Mouse (Mus musculus) heart, adult 2 months (tissue): ENCODE data around the gene Olfr1298.

Experiments used
- CTCF ChIP-seq: fragments of 200-600 bp; IDR thresholded peaks from 2 replicates; pipeline ENCODE4 v1.8.1; 2022; ENCODE audit warnings: antibody characterized with exemption, mild to moderate bottlenecking, moderate library complexity
- EP300 ChIP-seq: fragments of 200-500 bp; IDR thresholded peaks from 2 replicates; pipeline ENCODE4 v1.6.1; 2011; ENCODE audit warnings: low read depth, low read length, control low read depth; ENCODE audit not compliant: insufficient read depth
- POLR2A ChIP-seq: fragments of 200-500 bp; IDR thresholded peaks from 2 replicates; pipeline ENCODE4 v1.6.1; 2011; ENCODE audit warnings: mild to moderate bottlenecking, low read depth, low read length, control low read depth; ENCODE audit not compliant: insufficient read depth

- TF ChIP-seq CTCF: no peak
- TF ChIP-seq POLR2A: no peak
- TF ChIP-seq EP300: no peak
Measured at GRCm38 (mm10) chr2:111626397-111626796, 22.6 kb downstream of the Olfr1298 start, which contains the start of gene Olfr1297.
